Mouse (Mus musculus) cerebellum, postnatal 10 days (tissue): ENCODE data around the gene Btbd2.

ENCODE experiments used
- DNase-seq, 2 experiments: peaks; one replicate each; pipeline ENCODE4 v3.0.0; 2021; ENCODE audit warnings: mixed read lengths in 2 of 2

Gene Btbd2

GRCm38 (mm10) chr10:80604001-80604509, 52.8 kb downstream of the Btbd2 start:
- no peak for DNase-seq

- DNase-seq, result no peak
These were observed 53.5 kb downstream of the Btbd2 start for GRCm38 (mm10) chr10:80603364-80603763.

- peak; percentile 97 to 98 for DNase-seq
These were observed 54.1 kb downstream of the Btbd2 start, which contains the start of the genes Scamp4 and Adat3 for GRCm38 (mm10) chr10:80602698-80603325. Gene Scamp4, plus strand, starts transcription at chr10:80602872. Gene Adat3, plus strand, starts transcription at chr10:80602880.

- no peak for DNase-seq
These were observed 60.6 kb downstream of the Btbd2 start for GRCm38 (mm10) chr10:80596318-80596717.
